Mouse (Mus musculus) megakaryocyte, embryonic 14.5 days (primary cell): ENCODE measurements around the gene Scoc. TPM values are rescaled to one million over a fixed set of nuclear protein-coding genes. Genes with fewer than 3 reads are reported as not detected.
A peak's percentile ranks its signal among the peaks of the same experiment; 100 is the strongest.

Source experiments
- H3K27me3 ChIP-seq: replicated peaks from 2 replicates; pipeline ENCODE3; 2012; ENCODE audit warnings: inconsistent platforms
- H3K36me3 ChIP-seq: replicated peaks from 2 replicates; pipeline ENCODE3; 2012; ENCODE audit warnings: low read length, inconsistent platforms, mixed read lengths
- H3K4me1 ChIP-seq: 2 replicates; pipeline ENCODE4 v1.6.1; 2012; ENCODE audit warnings: inconsistent platforms
- H3K4me3 ChIP-seq: replicated peaks from 2 replicates; pipeline ENCODE3; 2012; ENCODE audit warnings: moderate library complexity, mild to moderate bottlenecking, inconsistent platforms
- H3K9me3 ChIP-seq: 2 replicates; pipeline ENCODE4 v1.6.1; 2012; ENCODE audit warnings: inconsistent platforms
- FLI1 ChIP-seq: IDR thresholded peaks from 2 replicates; pipeline ENCODE4 v1.6.1; 2012; ENCODE audit warnings: low read length, inconsistent platforms, mixed read lengths
- GATA1 ChIP-seq: IDR thresholded peaks from 3 replicates; pipeline ENCODE4 v1.6.1; 2012; ENCODE audit warnings: mixed read lengths, low read length, inconsistent platforms, borderline replicate concordance
- polyA plus RNA-seq: library from polyadenylated mRNA; stranded (reverse); fragments of >175 nt; gene quantifications from 2 replicates; pipeline ENCODE4 v1.2.3, GENCODE M21; 2012; ENCODE audit warnings: low replicate concordance; ENCODE audit not compliant: insufficient read depth

Gene Scoc
- polyA plus RNA-seq, 1 experiment: 2.9 TPM

- H3K4me1 ChIP-seq: peaks cover 3% of the 10 kb centered on the region; the same call in 1 of the 2 replicates
- TF ChIP-seq FLI1 (no peak), GATA1 (no peak)
Measured at GRCm38 (mm10) chr8:83405548-83405947, 52.6 kb downstream of the Scoc start.

GRCm38 (mm10) chr8:83397726-83398125 is 60.5 kb downstream of the Scoc start:
- Histone ChIP-seq H3K27me3 (peaks cover 33% of the 10 kb centered on the region), H3K36me3 (no peaks in the 10 kb centered on the region), H3K4me3 (no peak overlapping the region), H3K9me3 (peaks cover 22% of the 10 kb centered on the region), H3K4me1 (no peaks in the 10 kb centered on the region)
- TF ChIP-seq FLI1: no peak
- TF ChIP-seq GATA1: no peak

More at GRCm38 (mm10) chr8:83405548-83405947, 52.6 kb downstream of the Scoc start:
- Histone ChIP-seq H3K36me3 (no peaks in the 10 kb centered on the region), H3K9me3 (peaks cover under 1% of the 10 kb centered on the region; the same call in 1 of the 2 replicates), H3K27me3 (peaks cover 27% of the 10 kb centered on the region), H3K4me3 (no peak overlapping the region)

DNA sequence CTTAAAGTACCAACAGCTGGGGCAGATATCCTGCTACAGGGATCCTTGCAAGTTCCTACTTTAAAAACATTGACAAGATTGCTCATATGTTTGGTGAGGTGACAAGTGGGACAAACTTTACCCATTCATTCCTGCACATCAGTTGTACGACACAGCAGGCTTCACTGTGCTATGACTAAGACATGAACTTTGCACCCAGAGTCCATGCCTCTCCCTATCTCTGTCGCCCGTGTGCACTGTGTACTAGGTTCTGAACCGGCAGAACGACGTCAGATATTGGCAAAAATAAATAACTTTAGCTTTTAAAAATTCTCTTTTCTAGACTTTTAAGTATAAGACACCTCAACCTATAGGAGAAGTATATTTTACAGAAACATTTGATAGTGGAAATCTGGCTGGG is 61.5 kb downstream of the Scoc start:
- Histone ChIP-seq H3K9me3 (peaks cover 27% of the 10 kb centered on the region), H3K4me1 (no peaks in the 10 kb centered on the region), H3K36me3 (no peaks in the 10 kb centered on the region), H3K4me3 (peak overlapping the region; percentile 14), H3K27me3 (peaks cover 34% of the 10 kb centered on the region)
- no peak for TF ChIP-seq FLI1
- TF ChIP-seq GATA1: no peak

GRCm38 (mm10) chr8:83394325-83394724 is 63.9 kb downstream of the Scoc start:
- H3K9me3 ChIP-seq: peaks cover 18% of the 10 kb centered on the region
- H3K27me3 ChIP-seq: peaks cover 49% of the 10 kb centered on the region
- peaks cover 9% of the 10 kb centered on the region for H3K4me1 ChIP-seq
- H3K4me3 ChIP-seq: no peak overlapping the region
- no peaks in the 10 kb centered on the region for H3K36me3 ChIP-seq
- no peak for TF ChIP-seq GATA1
- TF ChIP-seq FLI1: no peak

- Histone ChIP-seq H3K4me1 (peaks cover 10% of the 10 kb centered on the region), H3K27me3 (peaks cover 58% of the 10 kb centered on the region), H3K4me3 (no peak overlapping the region), H3K9me3 (peaks cover 26% of the 10 kb centered on the region), H3K36me3 (no peaks in the 10 kb centered on the region)
- no peak for TF ChIP-seq GATA1
- no peak for TF ChIP-seq FLI1
Measured at GRCm38 (mm10) chr8:83392521-83392920, 65.7 kb downstream of the Scoc start.

DNA sequence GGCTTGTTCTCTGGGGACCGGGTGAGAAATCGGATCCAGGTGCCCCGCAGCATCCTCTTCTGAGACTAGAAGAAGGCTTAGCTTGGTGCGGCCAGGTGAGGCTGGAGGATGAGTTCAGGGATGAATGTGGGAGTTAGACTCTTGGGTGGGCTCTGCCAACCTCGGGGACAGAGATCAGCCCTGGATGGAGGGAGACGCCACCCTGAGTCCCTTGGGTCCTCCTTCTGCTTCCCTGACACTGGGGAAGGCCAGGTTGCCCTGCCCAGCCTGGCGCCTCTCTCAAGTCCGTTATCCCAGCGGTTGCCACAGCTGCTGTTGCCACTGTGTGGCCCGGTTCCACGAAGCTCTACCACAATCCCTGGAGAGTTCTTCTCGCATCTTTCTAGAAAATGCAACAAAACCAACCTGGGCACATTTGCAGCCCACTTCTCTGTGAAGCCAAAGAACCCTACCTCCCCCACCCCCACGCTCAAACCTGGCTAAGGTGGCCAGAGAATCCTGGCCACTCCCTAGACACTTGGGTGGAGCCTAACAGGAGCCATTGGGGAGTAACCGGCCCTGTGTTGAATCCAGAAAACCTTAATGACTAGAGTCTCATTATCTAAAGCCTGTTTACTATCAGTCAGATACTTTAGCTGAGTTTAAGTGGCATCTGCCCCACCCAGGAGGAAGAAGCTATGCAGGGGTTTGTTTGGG is 68.0 kb downstream of the Scoc start:
- no peaks in the 10 kb centered on the region for H3K36me3 ChIP-seq
- H3K4me3 ChIP-seq: peak overlapping the region; percentile 87
- peaks cover 53% of the 10 kb centered on the region for H3K27me3 ChIP-seq
- peaks cover 26% of the 10 kb centered on the region for H3K9me3 ChIP-seq
- peaks cover 10% of the 10 kb centered on the region for H3K4me1 ChIP-seq
- no peak for TF ChIP-seq FLI1
- no peak for TF ChIP-seq GATA1

DNA sequence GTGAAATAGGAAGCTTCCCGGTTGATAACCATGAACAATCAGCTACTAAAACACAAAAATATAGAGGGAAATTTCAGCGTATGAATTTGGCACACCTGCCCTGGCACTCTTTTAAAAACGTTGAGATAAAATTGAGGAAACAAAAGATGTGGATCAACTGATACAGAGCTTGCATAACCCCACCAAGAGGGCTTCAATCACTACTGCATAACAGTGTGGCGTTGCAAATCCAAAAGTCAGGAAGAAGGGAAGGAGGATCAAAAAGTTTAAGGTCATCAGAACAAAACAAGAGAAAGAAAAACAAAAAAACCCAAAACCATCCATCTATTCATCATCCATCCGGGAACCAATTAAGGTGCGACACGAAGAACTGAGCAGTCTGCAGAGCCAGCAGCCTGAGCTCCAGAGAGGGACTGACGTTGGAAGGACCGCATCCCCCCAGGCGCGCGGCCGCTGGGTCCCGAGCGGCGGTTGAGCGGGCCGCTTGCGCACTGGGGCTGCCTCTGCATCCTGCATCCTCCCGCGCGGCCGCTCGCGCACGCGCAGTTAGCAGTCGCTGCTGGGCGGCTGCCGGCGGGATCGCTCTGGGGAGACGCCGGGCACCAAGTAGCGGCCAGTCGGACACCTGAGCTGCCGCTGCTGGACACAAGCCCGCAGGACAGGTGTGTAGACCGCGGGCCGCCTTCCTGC is 68.7 kb downstream of the Scoc start, which contains the start of gene Clgn:
Gene Clgn (plus strand): TSS at position 552 of the 690 bp plus-strand sequence.
- peaks cover 56% of the 10 kb centered on the region for H3K27me3 ChIP-seq
- H3K36me3 ChIP-seq: no peaks in the 10 kb centered on the region
- H3K4me1 ChIP-seq: peaks cover 10% of the 10 kb centered on the region
- H3K4me3 ChIP-seq: peak within 1 kb of the TSS; percentile 87
- H3K9me3 ChIP-seq: peaks cover 24% of the 10 kb centered on the region
- TF ChIP-seq FLI1: no peak
- TF ChIP-seq GATA1: no peak

DNA sequence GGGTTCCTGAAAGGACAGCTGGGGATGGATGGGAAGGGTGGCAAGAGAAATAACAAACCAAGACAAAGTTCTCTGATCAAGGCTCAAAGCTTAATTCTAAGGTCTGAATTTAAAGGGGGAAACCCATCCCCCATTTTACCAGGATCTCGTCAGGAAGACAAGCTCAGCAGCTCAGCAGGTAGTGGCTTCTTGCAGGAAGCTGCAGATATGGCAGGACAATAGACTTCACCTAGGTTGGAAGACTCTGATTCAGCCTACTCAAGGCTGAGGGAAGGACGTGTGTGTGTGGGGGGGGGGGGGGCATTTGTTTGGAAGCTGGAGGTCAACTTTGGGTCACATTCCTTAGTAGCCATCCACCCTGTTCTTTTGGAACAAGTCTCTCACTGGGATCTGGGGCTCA is 75.3 kb downstream of the Scoc start:
- Histone ChIP-seq H3K9me3 (no peaks in the 10 kb centered on the region), H3K4me1 (peaks cover 3% of the 10 kb centered on the region; the same call in 1 of the 2 replicates), H3K27me3 (peaks cover 16% of the 10 kb centered on the region), H3K36me3 (no peaks in the 10 kb centered on the region), H3K4me3 (no peak overlapping the region)
- TF ChIP-seq FLI1: no peak
- TF ChIP-seq GATA1: no peak

DNA sequence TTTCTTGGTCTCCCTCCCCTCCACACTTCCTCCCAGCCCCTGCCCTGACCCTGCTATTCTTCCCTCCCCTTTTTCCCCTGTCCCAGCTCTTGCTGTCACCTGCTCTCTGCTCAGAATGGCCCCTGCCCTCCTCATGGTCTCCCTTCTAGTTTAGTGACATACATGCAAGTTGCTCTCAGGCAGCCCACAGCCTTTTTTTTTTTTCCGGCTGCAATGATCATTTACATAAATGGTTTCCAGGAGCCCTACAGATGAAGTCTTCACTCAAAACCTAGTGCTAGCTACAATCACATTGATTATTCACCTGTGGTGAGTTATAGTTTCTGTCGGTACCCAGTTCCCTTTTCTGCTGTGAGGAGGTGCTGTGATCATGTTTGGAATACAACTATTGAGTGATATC is 77.2 kb downstream of the Scoc start:
- H3K36me3 ChIP-seq: no peaks in the 10 kb centered on the region
- peaks cover 9% of the 10 kb centered on the region for H3K27me3 ChIP-seq
- peaks cover 3% of the 10 kb centered on the region; the same call in 1 of the 2 replicates for H3K4me1 ChIP-seq
- no peak for TF ChIP-seq GATA1
- TF ChIP-seq FLI1: no peak
- no peaks in the 10 kb centered on the region for H3K9me3 ChIP-seq
- H3K4me3 ChIP-seq: no peak overlapping the region

GRCm38 (mm10) chr8:83380141-83380540 is 78.0 kb downstream of the Scoc start:
- no peaks in the 10 kb centered on the region for H3K9me3 ChIP-seq
- H3K4me1 ChIP-seq: peaks cover 3% of the 10 kb centered on the region; the same call in 1 of the 2 replicates
- H3K27me3 ChIP-seq: peaks cover 9% of the 10 kb centered on the region
- TF ChIP-seq FLI1: no peak
- TF ChIP-seq GATA1: no peak
- H3K4me3 ChIP-seq: no peak overlapping the region
- H3K36me3 ChIP-seq: no peaks in the 10 kb centered on the region

Other genes starting within 250 kb of the Scoc start
- gene Ucp1, start 168.0 kb downstream of the Scoc start, polyA plus RNA-seq: not detected in 2 replicates
- 0.29 TPM in 1 of 2 replicates, not detected in the other for gene Elmod2, start 125.9 kb downstream of the Scoc start, polyA plus RNA-seq
- not detected in 2 replicates for gene Mgat4d, start 109.9 kb downstream of the Scoc start, polyA plus RNA-seq
- not detected in 2 replicates for gene Clgn, start 68.5 kb downstream of the Scoc start, polyA plus RNA-seq
- not detected in 2 replicates for gene Olfr370, start 77.4 kb upstream of the Scoc start, polyA plus RNA-seq
- gene Ndufb7, start 108.3 kb upstream of the Scoc start, polyA plus RNA-seq: 84.7 and 511 TPM in 2 replicates
- gene Tecr, start 149.6 kb upstream of the Scoc start, polyA plus RNA-seq: 406 and 513 TPM in 2 replicates
- gene Dnajb1, start 149.8 kb upstream of the Scoc start, polyA plus RNA-seq: 23.3 and 30.5 TPM in 2 replicates
- gene Gipc1, start 194.3 kb upstream of the Scoc start, polyA plus RNA-seq: 306 and 351 TPM in 2 replicates
- gene Ptger1, start 208.3 kb upstream of the Scoc start, polyA plus RNA-seq: 0.45 and 0.73 TPM in 2 replicates
- 73.0 and 95.0 TPM in 2 replicates for gene Pkn1, start 240.8 kb upstream of the Scoc start, polyA plus RNA-seq